Mouse (Mus musculus) regulatory T cell (primary cell): Measurements from ENCODE around the gene Fbxw28.
"Not testable (repeated sequence)": the region's sequence is repeated elsewhere in the genome, so short reads cannot be mapped to it uniquely, and the experiment has no call there.

Source experiments
- in situ Hi-C: fragments of 300-600 bp; cut with MboI, MseI; formaldehyde crosslinking; loops from one replicate; pipeline ENCODE4 v1.15.1; 2025; ENCODE audit warnings: high pct_unique_total_duplicates

Fbxw28 gene

DNA sequence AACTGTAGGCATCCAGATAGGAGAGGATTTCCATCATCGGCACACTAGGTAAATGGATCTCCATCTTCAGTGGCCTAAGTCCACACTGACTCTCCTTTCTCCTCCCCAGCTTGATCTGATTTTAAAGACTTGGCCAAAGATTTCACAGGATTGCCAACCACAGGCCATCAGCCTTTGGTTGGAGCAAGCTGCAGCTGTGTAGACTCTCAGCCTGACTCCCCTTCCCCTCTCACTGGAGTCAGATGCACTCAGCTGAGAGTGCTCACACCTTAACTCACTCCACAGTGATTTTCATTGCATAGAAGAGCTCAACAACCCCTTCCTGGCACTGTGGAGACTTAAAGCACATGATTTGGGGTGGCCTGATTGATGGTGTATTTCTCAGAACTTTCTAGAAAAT, at the start of gene Fbxw28:
Gene Fbxw28, minus strand, starts transcription at position 101 of the 400 bp plus-strand sequence.
- in situ Hi-C loops = not testable (repeated sequence)

- in situ Hi-C loops = not testable (repeated sequence)
Measured at GRCm38 (mm10) chr9:109287576-109287975, 51.9 kb downstream of the Fbxw28 start, which contains the start of gene Fbxw14. Gene Fbxw14 (minus strand): TSS chr9:109287676.
